Mouse (Mus musculus): ENCODE data around the gene Fam171a2. TPM values are rescaled to one million over a fixed set of nuclear protein-coding genes. Genes with fewer than 3 reads are reported as not detected.

The Fam171a2 gene
- polyA plus RNA-seq, 1 experiment from 2014 or later, result 2.0 TPM

DNA sequence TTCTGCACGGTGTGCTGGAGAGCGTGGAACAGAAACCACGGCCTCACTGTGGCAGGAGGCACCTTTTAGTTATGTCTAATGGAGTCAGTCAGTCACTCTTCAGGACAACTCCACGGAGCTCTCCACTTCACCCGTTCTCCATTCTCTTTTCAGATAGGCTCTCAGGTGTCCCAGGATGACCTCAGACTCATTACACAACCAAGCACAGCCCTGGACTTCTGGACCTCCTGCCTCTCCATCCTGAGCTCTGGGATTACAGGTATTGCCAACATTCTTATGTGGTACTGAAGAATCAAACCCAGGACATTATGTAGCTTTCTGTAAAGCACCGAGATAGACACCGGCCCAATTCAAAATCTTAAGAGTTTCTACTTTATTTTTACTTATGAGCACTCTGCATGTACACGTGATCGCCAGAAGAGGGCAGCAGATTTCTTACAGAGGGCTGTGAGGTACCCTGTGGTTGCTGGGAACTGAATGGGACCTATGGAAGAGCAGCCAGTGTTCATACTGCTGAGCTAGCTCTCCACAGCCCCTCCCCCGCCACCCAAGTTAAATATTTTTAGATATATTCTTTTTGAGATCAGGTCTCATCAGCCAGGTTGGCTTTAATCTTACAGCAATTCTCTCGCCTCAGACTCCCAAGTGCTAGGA, 39.4 kb upstream of the Fam171a2 start:
- 69% methylated on average over 11 of the region's 11 CpGs for WGBS
- no peak overlapping the region for H3K27ac ChIP-seq (ENCODE audit: low read depth, low read length)
- H3K9ac ChIP-seq (ENCODE audit: low read depth, low read length), result no peak overlapping the region
- H3K9me3 ChIP-seq (ENCODE audit: control insufficient read depth, low read length), result no peaks in the 10 kb centered on the region
- no peak for DNase-seq (ENCODE audit: low spot score)
- H3K4me2 ChIP-seq, result no peak overlapping the region
- no peak overlapping the region for H3K4me3 ChIP-seq (ENCODE audit: low read depth, low read length)
- ATAC-seq (replicated peaks; ENCODE audit: low FRiP score), result peak; percentile 71; the same call in 1 of the 2 replicates
- no peaks in the 10 kb centered on the region for H3K27me3 ChIP-seq (replicated peaks; ENCODE audit: control insufficient read depth, insufficient read depth, low read length)
- peaks cover 10% of the 10 kb centered on the region; the same call in 1 of the 2 replicates for H3K36me3 ChIP-seq (ENCODE audit: control insufficient read depth, insufficient read depth, low read length)
- 0 out of 2 replicates have a peak, but pooled peaks cover 10% of the 10 kb centered on the region for H3K4me1 ChIP-seq (replicated peaks; ENCODE audit: control insufficient read depth, insufficient read depth, low read length)

DNA sequence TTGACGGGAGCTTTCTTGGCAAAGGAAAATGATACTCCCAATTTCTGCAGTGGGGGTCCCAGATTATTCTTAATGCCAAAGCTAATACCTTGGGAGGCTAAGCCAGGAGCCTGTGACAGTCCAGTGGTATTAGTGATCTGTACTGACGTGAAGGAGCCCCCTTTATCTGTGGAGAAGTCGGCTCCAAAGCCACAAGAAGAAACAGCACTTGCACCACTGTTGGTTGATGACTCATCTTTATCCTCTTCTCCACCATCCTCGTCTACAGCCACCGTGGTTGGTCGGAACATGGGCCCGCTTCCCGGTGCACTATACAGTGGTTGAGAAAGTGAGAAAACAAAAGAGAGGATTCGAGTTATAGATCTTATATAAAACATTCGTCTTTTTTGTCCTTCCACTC, 34.3 kb upstream of the Fam171a2 start:
- H3K9me3 ChIP-seq (ENCODE audit: control insufficient read depth, low read length), result no peaks in the 10 kb centered on the region

DNA sequence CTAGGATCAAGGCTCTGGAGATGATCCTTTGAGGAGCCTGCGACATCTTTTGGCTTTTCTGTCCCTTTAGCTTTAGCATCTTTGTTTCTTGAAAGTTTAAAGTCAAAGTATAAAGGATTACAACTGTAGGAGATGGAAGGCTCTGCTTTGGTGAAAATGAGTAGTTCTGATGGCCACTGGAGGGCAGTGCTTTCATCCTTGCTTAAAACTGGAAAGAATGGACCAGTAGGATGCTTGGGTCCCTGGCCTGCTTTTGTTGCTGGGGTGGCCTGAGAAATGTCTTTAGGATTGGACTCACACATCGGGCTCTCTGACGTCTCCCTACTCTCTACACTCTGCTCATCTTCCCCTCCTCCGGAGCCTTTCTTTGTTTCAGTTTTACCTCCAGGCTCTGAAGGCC, 33.4 kb upstream of the Fam171a2 start:
- Histone ChIP-seq H3K4me2 (no peak overlapping the region), H3K9me3 (ENCODE audit: control insufficient read depth, low read length) (no peaks in the 10 kb centered on the region), H3K36me3 (ENCODE audit: control insufficient read depth, insufficient read depth, low read length) (peaks cover 28% of the 10 kb centered on the region), H3K9ac (ENCODE audit: low read depth, low read length) (no peak overlapping the region), H3K4me3 (ENCODE audit: low read depth, low read length) (no peak overlapping the region), H3K27ac (ENCODE audit: low read depth, low read length) (no peak overlapping the region), H3K27me3 (replicated peaks; ENCODE audit: control insufficient read depth, insufficient read depth, low read length) (no peaks in the 10 kb centered on the region), H3K4me1 (replicated peaks; ENCODE audit: control insufficient read depth, insufficient read depth, low read length) (no peaks in the 10 kb centered on the region)
- no peak for ATAC-seq (replicated peaks; ENCODE audit: low FRiP score)
- 85% methylated on average over 4 of the region's 4 CpGs for WGBS
- DNase-seq (ENCODE audit: low spot score), result no peak

More for the DNA sequence above, 34.3 kb upstream of the Fam171a2 start:
- Histone ChIP-seq H3K4me1 (replicated peaks; ENCODE audit: control insufficient read depth, insufficient read depth, low read length) (no peaks in the 10 kb centered on the region), H3K4me3 (ENCODE audit: low read depth, low read length) (no peak overlapping the region), H3K4me2 (no peak overlapping the region), H3K9ac (ENCODE audit: low read depth, low read length) (no peak overlapping the region), H3K36me3 (ENCODE audit: control insufficient read depth, insufficient read depth, low read length) (peaks cover 32% of the 10 kb centered on the region), H3K27me3 (replicated peaks; ENCODE audit: control insufficient read depth, insufficient read depth, low read length) (no peaks in the 10 kb centered on the region), H3K27ac (ENCODE audit: low read depth, low read length) (no peak overlapping the region)
- ATAC-seq (replicated peaks; ENCODE audit: low FRiP score) (no peak), DNase-seq (ENCODE audit: low spot score) (no peak)
- WGBS, result 70% methylated on average over 10 of the region's 10 CpGs

DNA sequence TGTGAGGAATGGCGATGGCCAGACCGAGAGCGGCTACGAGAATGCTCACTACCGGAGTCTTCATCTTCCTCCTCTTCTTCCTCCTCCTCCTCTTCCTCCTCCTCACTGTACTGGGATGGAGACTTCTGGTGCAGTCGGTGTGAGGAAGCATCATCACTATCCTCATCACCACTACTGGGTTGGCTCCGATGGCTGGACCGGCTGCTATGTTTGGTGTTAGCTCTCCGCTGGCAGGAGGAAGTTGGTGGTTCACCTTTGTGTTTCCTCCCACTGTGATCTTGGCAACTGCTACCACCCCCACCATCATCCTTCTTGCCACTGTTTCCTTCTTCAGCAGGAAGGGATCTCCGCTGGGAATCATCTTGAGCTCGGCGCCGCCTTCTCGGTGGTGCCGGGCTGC, 32.6 kb upstream of the Fam171a2 start:
- Histone ChIP-seq H3K27me3 (replicated peaks; ENCODE audit: control insufficient read depth, insufficient read depth, low read length) (no peaks in the 10 kb centered on the region), H3K4me1 (replicated peaks; ENCODE audit: control insufficient read depth, insufficient read depth, low read length) (peaks cover 6% of the 10 kb centered on the region; the same call in 1 of the 2 replicates), H3K4me3 (ENCODE audit: low read depth, low read length) (no peak overlapping the region), H3K36me3 (ENCODE audit: control insufficient read depth, insufficient read depth, low read length) (peaks cover 25% of the 10 kb centered on the region), H3K4me2 (no peak overlapping the region), H3K27ac (ENCODE audit: low read depth, low read length) (no peak overlapping the region), H3K9ac (ENCODE audit: low read depth, low read length) (no peak overlapping the region), H3K9me3 (ENCODE audit: control insufficient read depth, low read length) (no peaks in the 10 kb centered on the region)
- WGBS, result 90% methylated on average over 15 of the region's 15 CpGs
- ATAC-seq (replicated peaks; ENCODE audit: low FRiP score), result no peak
- DNase-seq (ENCODE audit: low spot score), result peak; percentile 20

DNA sequence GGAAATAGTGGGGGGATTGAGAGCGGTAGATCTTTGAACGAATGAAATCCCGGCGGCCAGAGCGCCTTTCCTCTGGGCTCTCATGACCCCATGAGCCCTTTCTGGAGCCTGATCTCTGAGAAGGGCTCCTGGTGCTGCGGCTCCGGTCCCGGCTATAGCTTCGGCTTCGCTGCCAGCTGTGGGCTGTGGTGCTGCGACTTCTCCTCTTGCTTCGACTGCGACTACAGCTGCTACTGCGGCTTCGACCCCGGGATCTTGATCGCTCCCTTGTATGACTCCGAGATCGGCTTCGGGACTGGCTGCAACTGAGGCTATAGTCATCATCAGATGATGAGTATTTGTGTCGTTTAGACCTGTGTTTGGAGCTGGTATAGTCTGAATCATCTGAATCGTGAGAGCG, 32.1 kb upstream of the Fam171a2 start:
- Histone ChIP-seq H3K27me3 (replicated peaks; ENCODE audit: control insufficient read depth, insufficient read depth, low read length) (no peaks in the 10 kb centered on the region), H3K4me1 (replicated peaks; ENCODE audit: control insufficient read depth, insufficient read depth, low read length) (peaks cover 6% of the 10 kb centered on the region; the same call in 1 of the 2 replicates), H3K4me3 (ENCODE audit: low read depth, low read length) (no peak overlapping the region), H3K9me3 (ENCODE audit: control insufficient read depth, low read length) (no peaks in the 10 kb centered on the region), H3K36me3 (ENCODE audit: control insufficient read depth, insufficient read depth, low read length) (peaks cover 23% of the 10 kb centered on the region), H3K27ac (ENCODE audit: low read depth, low read length) (no peak overlapping the region; the same call in 1 of the 2 replicates), H3K9ac (ENCODE audit: low read depth, low read length) (no peak overlapping the region), H3K4me2 (no peak overlapping the region)
- ATAC-seq (replicated peaks; ENCODE audit: low FRiP score) (no peak), DNase-seq (ENCODE audit: low spot score) (peak; percentile 30)
- WGBS, result 95% methylated on average over 23 of the region's 23 CpGs

DNA sequence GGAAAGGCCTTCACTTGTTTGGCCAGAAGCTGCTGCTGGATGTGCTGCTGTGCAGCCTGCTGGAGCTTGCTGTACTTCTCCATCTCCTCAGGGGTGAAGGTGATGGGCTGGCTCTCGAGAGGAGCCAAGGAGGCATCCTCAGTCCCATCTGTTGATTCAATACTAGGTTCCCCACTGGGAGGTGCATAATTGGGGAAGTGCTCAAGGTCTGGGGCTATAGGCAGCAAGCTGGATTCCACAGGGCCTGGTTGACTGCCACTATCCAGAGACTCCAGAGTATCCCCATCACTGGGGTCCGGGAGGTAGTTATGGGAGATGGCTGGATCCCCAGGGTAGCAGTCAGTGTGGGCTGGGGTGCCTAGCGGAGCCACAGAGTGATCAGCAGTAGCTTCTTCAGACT, 31.2 kb upstream of the Fam171a2 start:
- DNase-seq (ENCODE audit: low spot score) (peak; percentile 28), ATAC-seq (replicated peaks; ENCODE audit: low FRiP score) (no peak)
- no peaks in the 10 kb centered on the region for H3K9me3 ChIP-seq (ENCODE audit: control insufficient read depth, low read length)
- WGBS, result 85% methylated on average over 3 of the region's 3 CpGs
- peaks cover 6% of the 10 kb centered on the region; the same call in 1 of the 2 replicates for H3K4me1 ChIP-seq (replicated peaks; ENCODE audit: control insufficient read depth, insufficient read depth, low read length)
- peaks cover 21% of the 10 kb centered on the region for H3K36me3 ChIP-seq (ENCODE audit: control insufficient read depth, insufficient read depth, low read length)
- no peaks in the 10 kb centered on the region for H3K27me3 ChIP-seq (replicated peaks; ENCODE audit: control insufficient read depth, insufficient read depth, low read length)
- H3K4me2 ChIP-seq, result no peak overlapping the region
- H3K9ac ChIP-seq (ENCODE audit: low read depth, low read length), result no peak overlapping the region
- H3K4me3 ChIP-seq (ENCODE audit: low read depth, low read length), result no peak overlapping the region
- no peak overlapping the region for H3K27ac ChIP-seq (ENCODE audit: low read depth, low read length)

DNA sequence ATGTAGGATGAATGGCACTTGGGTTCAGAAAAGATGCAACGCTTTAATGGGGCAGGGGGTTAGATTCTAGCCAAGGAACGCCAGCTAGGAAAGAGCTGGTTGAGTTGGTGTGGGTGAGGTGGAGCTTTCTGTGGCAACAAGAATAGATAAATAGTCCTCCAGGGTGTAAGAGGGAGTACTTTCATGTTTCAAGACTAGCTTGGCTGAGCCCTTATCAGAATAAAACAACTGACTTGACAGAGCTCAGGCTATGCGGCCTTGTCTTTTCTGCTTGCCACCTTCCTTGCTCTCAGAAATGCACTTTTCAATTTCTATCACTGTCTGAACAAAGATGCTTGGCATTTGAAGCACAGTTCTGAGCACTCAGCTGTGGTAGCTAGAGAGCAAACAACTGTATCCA, 27.5 kb upstream of the Fam171a2 start:
- H3K27me3 ChIP-seq (replicated peaks; ENCODE audit: control insufficient read depth, insufficient read depth, low read length), result no peaks in the 10 kb centered on the region
- H3K9ac ChIP-seq (ENCODE audit: low read depth, low read length), result no peak overlapping the region
- peaks cover 13% of the 10 kb centered on the region for H3K36me3 ChIP-seq (ENCODE audit: control insufficient read depth, insufficient read depth, low read length)
- no peak overlapping the region for H3K4me2 ChIP-seq
- no peak overlapping the region for H3K4me3 ChIP-seq (ENCODE audit: low read depth, low read length)
- H3K9me3 ChIP-seq (ENCODE audit: control insufficient read depth, low read length), result no peaks in the 10 kb centered on the region
- DNase-seq (ENCODE audit: low spot score) (no peak), ATAC-seq (replicated peaks; ENCODE audit: low FRiP score) (peak; percentile 64)
- H3K4me1 ChIP-seq (replicated peaks; ENCODE audit: control insufficient read depth, insufficient read depth, low read length), result peaks cover 11% of the 10 kb centered on the region
- WGBS, result 70% methylated on average over 3 of the region's 3 CpGs
- H3K27ac ChIP-seq (ENCODE audit: low read depth, low read length), result peak overlapping the region; percentile 13; the same call in 1 of the 2 replicates

DNA sequence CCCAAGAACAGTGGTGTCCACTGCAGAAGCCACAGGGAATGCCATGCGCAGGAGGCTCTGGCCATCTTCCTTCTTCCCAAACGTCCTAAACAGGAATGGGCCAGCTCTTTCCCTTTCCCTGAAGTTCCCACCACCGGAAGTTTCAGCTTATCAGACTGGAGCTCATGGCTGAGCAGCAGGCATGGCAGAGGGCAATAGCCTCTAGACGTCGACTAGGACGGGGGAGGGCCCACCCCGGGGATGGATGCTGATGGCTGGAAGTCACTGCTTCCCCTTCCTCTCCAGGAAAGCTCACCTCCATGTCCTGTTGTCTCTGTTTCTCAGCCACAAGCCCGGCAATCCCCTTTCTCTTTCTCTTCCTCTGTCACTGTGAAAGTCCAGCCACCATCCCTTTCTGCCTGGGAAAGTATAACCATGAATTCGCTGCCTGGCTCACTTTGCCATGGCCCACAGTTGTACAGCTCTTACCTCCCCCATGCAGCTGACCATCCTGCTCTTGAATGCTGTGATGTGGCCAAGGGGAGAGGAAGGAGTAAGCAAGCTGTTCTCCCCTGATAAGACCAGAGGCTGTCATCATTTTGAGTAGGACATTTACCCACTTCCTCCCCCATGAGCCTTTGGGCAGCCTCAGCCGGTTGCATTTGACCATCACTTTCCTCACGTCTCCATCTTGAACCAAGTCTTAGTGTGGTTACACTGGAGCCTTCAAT, 22.3 kb upstream of the Fam171a2 start, which contains the start of gene Itga2b:
Gene Itga2b (minus strand): TSS at position 475 of the 710 bp plus-strand sequence.
- Histone ChIP-seq H3K9ac (ENCODE audit: low read depth, low read length) (peak within 1 kb of the TSS; percentile 63), H3K4me2 (peak within 1 kb of the TSS; percentile 93), H3K9me3 (ENCODE audit: control insufficient read depth, low read length) (no peaks in the 10 kb centered on the region), H3K27me3 (replicated peaks; ENCODE audit: control insufficient read depth, insufficient read depth, low read length) (no peaks in the 10 kb centered on the region), H3K4me1 (replicated peaks; ENCODE audit: control insufficient read depth, insufficient read depth, low read length) (peaks cover 41% of the 10 kb centered on the region), H3K4me3 (ENCODE audit: low read depth, low read length) (peak within 1 kb of the TSS; percentile 50), H3K36me3 (ENCODE audit: control insufficient read depth, insufficient read depth, low read length) (no peaks in the 10 kb centered on the region), H3K27ac (ENCODE audit: low read depth, low read length) (peak within 1 kb of the TSS; percentile 88)
- DNase-seq (ENCODE audit: low spot score), result peak; percentile 58
- ATAC-seq (replicated peaks; ENCODE audit: low FRiP score), result peak; percentile 78
- WGBS, result 31% methylated on average over 11 of the region's 11 CpGs

All from liver, embryonic 11.5 days (tissue).